Mouse (Mus musculus): ENCODE data around the gene Gm19668.
"Not testable (repeated sequence)": the region's sequence is repeated elsewhere in the genome, so short reads cannot be mapped to it uniquely, and the experiment has no call there.

DNA sequence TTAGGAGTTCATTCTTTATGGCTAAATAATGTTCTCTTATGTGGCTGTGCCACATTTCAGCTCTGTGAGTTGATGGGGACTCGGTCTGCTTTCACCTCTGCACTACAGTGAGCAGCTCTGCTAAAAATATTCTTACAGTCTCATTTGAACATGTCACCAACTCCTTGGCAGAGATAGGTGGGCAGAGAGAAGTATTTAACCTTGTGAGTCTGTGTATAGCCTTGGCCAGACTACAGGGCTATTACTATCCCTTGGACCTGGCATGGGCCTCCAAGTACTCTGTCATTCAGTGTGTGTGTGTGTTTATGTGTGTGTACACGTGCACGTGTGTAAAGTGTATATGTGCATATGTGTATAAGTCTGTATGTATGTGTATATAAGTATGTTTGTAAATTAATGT lies 15.5 kb downstream of the Gm19668 start:
- TF ChIP-seq CHD2 (IDR thresholded peaks at IDR 0.05; ENCODE audit: low read depth, low read length); MAFK (IDR thresholded peaks at IDR 0.05; ENCODE audit: insufficient read depth, low read depth, low read length); HCFC1 (IDR thresholded peaks at IDR 0.05; ENCODE audit: borderline replicate concordance, insufficient read depth, low read length): not testable (repeated sequence)

Data from ES-E14 (cell line).